Mouse (Mus musculus): Measurements from ENCODE around the gene Lactb. TPM values are rescaled to one million over a fixed set of nuclear protein-coding genes. Genes with fewer than 3 reads are reported as not detected.

Lactb gene
- polyA plus RNA-seq, 1 experiment, result 19.6 TPM

- no peak for TF ChIP-seq CTCF (IDR thresholded peaks at IDR 0.05; ENCODE audit: low read depth, low read length)
- TF ChIP-seq POLR2A (IDR thresholded peaks at IDR 0.05; ENCODE audit: borderline replicate concordance, low read depth, low read length), result no peak
- Histone ChIP-seq H3K4me3 (ENCODE audit: insufficient read depth, low read length) (no peak overlapping the region), H3K27ac (ENCODE audit: insufficient read depth, low read depth, low read length) (no peak overlapping the region), H3K4me1 (ENCODE audit: control insufficient read depth, insufficient read depth, low read length) (no peaks in the 10 kb centered on the region)
These were observed 13.8 kb downstream of the Lactb start for GRCm38 (mm10) chr9:66961478-66961877.

GRCm38 (mm10) chr9:66957451-66957850 is 17.8 kb downstream of the Lactb start:
- no peaks in the 10 kb centered on the region for H3K4me1 ChIP-seq (ENCODE audit: control insufficient read depth, insufficient read depth, low read length)
- H3K4me3 ChIP-seq (ENCODE audit: insufficient read depth, low read length), result no peak overlapping the region
- no peak overlapping the region for H3K27ac ChIP-seq (ENCODE audit: insufficient read depth, low read depth, low read length)
- TF ChIP-seq POLR2A (IDR thresholded peaks at IDR 0.05; ENCODE audit: borderline replicate concordance, low read depth, low read length) (no peak), CTCF (IDR thresholded peaks at IDR 0.05; ENCODE audit: low read depth, low read length) (no peak)

GRCm38 (mm10) chr9:66952886-66953285 is 22.4 kb downstream of the Lactb start:
- Histone ChIP-seq H3K27ac (ENCODE audit: insufficient read depth, low read depth, low read length) (no peak overlapping the region), H3K4me3 (ENCODE audit: insufficient read depth, low read length) (no peak overlapping the region), H3K4me1 (ENCODE audit: control insufficient read depth, insufficient read depth, low read length) (no peaks in the 10 kb centered on the region)
- TF ChIP-seq POLR2A (IDR thresholded peaks at IDR 0.05; ENCODE audit: borderline replicate concordance, low read depth, low read length) (no peak), CTCF (IDR thresholded peaks at IDR 0.05; ENCODE audit: low read depth, low read length) (no peak)

GRCm38 (mm10) chr9:66952321-66952720 is 23.0 kb downstream of the Lactb start:
- no peak overlapping the region for H3K27ac ChIP-seq (ENCODE audit: insufficient read depth, low read depth, low read length)
- 0 out of 2 replicates have a peak, but pooled peaks cover 2% of the 10 kb centered on the region for H3K4me1 ChIP-seq (ENCODE audit: control insufficient read depth, insufficient read depth, low read length)
- TF ChIP-seq CTCF (IDR thresholded peaks at IDR 0.05; ENCODE audit: low read depth, low read length) (no peak), POLR2A (IDR thresholded peaks at IDR 0.05; ENCODE audit: borderline replicate concordance, low read depth, low read length) (no peak)
- H3K4me3 ChIP-seq (ENCODE audit: insufficient read depth, low read length), result no peak overlapping the region

DNA sequence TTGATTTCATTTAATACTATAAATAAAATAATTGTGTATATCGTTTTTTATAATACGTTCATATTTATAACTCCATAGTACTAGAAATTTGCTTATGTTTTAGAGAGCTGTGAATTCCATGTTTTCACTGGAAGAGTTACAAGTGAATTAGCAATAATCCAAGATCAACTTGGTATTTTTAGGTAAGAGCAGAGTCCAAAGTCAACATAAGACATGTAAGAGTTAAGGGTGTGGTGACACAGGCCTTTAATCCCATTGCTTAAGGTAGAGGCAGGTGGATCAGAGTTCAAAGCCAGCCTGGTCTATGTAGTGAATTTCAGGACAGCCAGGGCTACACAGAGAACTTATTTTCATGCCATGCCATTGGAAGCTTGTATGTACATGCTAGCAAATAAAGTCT is 26.7 kb downstream of the Lactb start:
- no peak for TF ChIP-seq POLR2A (IDR thresholded peaks at IDR 0.05; ENCODE audit: borderline replicate concordance, low read depth, low read length)
- no peak for TF ChIP-seq CTCF (IDR thresholded peaks at IDR 0.05; ENCODE audit: low read depth, low read length)
- Histone ChIP-seq H3K4me3 (ENCODE audit: insufficient read depth, low read length) (no peak overlapping the region), H3K27ac (ENCODE audit: insufficient read depth, low read depth, low read length) (no peak overlapping the region), H3K4me1 (ENCODE audit: control insufficient read depth, insufficient read depth, low read length) (peaks cover 6% of the 10 kb centered on the region; the same call in 1 of the 2 replicates)

- peaks cover 6% of the 10 kb centered on the region; the same call in 1 of the 2 replicates for H3K4me1 ChIP-seq (ENCODE audit: control insufficient read depth, insufficient read depth, low read length)
- TF ChIP-seq CTCF (IDR thresholded peaks at IDR 0.05; ENCODE audit: low read depth, low read length), result no peak
- TF ChIP-seq POLR2A (IDR thresholded peaks at IDR 0.05; ENCODE audit: borderline replicate concordance, low read depth, low read length), result no peak; the same call in 1 of the 2 replicates
- H3K27ac ChIP-seq (ENCODE audit: insufficient read depth, low read depth, low read length), result peak within 1 kb of the TSS; percentile 88
- peak within 1 kb of the TSS; percentile 75 for H3K4me3 ChIP-seq (ENCODE audit: insufficient read depth, low read length)
These were observed 29.3 kb downstream of the Lactb start, which contains the start of gene Rps27l for GRCm38 (mm10) chr9:66945647-66946641. Rps27l (plus strand) TSS chr9:66946086.

DNA sequence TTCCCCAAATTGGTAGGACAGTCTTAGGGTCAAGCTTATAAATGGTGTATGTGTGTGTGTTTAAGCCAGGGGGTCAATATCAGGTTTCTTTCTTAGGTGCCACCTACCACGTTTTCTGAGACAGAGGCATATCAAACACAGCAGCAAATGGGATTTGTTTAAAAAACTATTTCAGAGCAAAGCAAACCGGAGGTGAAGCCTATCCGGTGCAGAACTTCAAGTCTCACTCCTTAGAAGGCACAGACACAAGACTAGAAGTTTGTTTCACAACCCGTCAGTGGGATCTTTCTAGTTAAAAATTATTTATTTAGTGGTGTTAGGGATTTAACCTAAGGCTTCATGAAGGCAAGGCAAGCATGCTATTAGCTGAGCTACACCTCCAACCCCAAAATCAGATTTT is 30.1 kb downstream of the Lactb start:
- TF ChIP-seq POLR2A (IDR thresholded peaks at IDR 0.05; ENCODE audit: borderline replicate concordance, low read depth, low read length), result no peak
- no peak for TF ChIP-seq CTCF (IDR thresholded peaks at IDR 0.05; ENCODE audit: low read depth, low read length)
- peak overlapping the region; percentile 66 for H3K4me3 ChIP-seq (ENCODE audit: insufficient read depth, low read length)
- peaks cover 6% of the 10 kb centered on the region; the same call in 1 of the 2 replicates for H3K4me1 ChIP-seq (ENCODE audit: control insufficient read depth, insufficient read depth, low read length)
- peak overlapping the region; percentile 77 for H3K27ac ChIP-seq (ENCODE audit: insufficient read depth, low read depth, low read length)

DNA sequence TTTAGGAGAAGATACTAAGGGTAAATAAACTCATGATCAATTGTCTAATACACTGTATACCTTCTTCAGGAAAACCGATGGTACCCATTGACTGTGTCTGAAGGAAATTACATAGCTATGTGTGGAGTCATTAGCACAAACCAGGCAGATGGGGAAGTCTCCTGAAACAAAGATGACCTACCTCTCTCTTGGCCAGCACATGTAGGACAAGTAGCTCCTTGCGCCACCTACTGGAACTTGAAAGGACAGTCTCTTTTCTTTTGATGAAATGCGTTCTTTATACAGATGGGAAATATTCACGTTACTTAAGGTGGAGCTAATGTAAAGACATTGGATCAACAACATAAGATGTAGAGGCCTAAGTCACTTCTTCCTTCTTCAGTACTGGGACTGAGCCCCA is 36.4 kb downstream of the Lactb start:
- Histone ChIP-seq H3K4me1 (ENCODE audit: control insufficient read depth, insufficient read depth, low read length) (no peaks in the 10 kb centered on the region), H3K27ac (ENCODE audit: insufficient read depth, low read depth, low read length) (no peak overlapping the region), H3K4me3 (ENCODE audit: insufficient read depth, low read length) (no peak overlapping the region)
- no peak for TF ChIP-seq POLR2A (IDR thresholded peaks at IDR 0.05; ENCODE audit: borderline replicate concordance, low read depth, low read length)
- TF ChIP-seq CTCF (IDR thresholded peaks at IDR 0.05; ENCODE audit: low read depth, low read length), result no peak

DNA sequence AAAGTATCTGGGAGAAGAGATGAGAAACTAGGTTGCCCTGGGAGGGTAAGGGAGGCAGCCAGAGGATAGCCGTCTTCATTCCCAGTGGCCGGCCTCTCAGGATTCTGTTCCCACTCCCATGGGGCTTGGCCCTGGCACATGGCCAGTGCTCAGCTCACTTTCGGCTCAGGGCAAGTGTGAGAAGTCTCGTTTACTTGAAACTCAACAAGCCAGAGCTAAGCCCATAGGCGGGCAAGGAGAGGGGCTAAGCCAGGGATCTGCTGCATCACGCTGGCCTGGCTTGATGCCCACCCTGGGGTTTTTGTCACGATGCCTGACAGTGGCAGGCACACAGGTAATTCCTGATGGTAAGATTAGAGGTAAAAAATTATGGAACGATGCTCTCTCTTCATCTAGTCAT is 37.8 kb downstream of the Lactb start:
- TF ChIP-seq CTCF (IDR thresholded peaks at IDR 0.05; ENCODE audit: low read depth, low read length) (no peak), POLR2A (IDR thresholded peaks at IDR 0.05; ENCODE audit: borderline replicate concordance, low read depth, low read length) (no peak)
- no peak overlapping the region for H3K27ac ChIP-seq (ENCODE audit: insufficient read depth, low read depth, low read length)
- H3K4me3 ChIP-seq (ENCODE audit: insufficient read depth, low read length), result no peak overlapping the region
- H3K4me1 ChIP-seq (ENCODE audit: control insufficient read depth, insufficient read depth, low read length), result no peaks in the 10 kb centered on the region

Measured in bone marrow macrophage, adult 2 months (primary cell).